Mouse (Mus musculus): Measurements from ENCODE around the gene Mybbp1a.

DNA sequence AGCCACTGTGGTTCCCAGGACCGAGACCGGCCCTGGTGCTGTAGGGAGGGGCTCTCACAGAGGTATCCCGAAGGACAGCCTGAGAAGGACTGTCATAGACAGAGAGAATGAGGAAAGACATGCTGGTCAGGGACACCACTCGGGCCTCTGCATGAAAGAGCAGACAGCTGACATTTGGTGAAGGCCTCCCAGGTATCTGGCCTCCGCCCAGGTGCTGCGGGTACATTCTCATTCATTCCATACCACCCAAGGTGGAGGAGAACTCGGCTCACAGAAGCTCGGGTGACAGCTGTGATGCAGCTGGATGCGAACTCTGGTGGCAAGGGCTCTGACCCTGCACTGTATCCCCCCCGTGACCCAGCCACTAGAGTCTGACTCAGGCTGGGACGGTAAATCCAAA lies 44.8 kb downstream of the Mybbp1a start:
- TF ChIP-seq GATA1 (IDR thresholded peaks at IDR 0.05; ENCODE audit: borderline replicate concordance, low read length) (no peak), FLI1 (IDR thresholded peaks at IDR 0.05; ENCODE audit: low read length) (no peak)

Data from megakaryocyte, embryonic 14.5 days (primary cell).